Mouse (Mus musculus) liver, adult 2 months (tissue): ENCODE data around the gene Gm47985.

Source experiments
- CTCF ChIP-seq: fragments of 200-500 bp; IDR thresholded peaks from 2 replicates; pipeline ENCODE4 v1.5.1; 2011; ENCODE audit warnings: low read depth, low read length, control low read depth
- POLR2A ChIP-seq: fragments of 200-500 bp; IDR thresholded peaks from 2 replicates; pipeline ENCODE4 v1.6.1; 2011; ENCODE audit warnings: low read length, control low read depth; ENCODE audit not compliant: insufficient read depth; ENCODE audit errors: extremely low read depth

DNA sequence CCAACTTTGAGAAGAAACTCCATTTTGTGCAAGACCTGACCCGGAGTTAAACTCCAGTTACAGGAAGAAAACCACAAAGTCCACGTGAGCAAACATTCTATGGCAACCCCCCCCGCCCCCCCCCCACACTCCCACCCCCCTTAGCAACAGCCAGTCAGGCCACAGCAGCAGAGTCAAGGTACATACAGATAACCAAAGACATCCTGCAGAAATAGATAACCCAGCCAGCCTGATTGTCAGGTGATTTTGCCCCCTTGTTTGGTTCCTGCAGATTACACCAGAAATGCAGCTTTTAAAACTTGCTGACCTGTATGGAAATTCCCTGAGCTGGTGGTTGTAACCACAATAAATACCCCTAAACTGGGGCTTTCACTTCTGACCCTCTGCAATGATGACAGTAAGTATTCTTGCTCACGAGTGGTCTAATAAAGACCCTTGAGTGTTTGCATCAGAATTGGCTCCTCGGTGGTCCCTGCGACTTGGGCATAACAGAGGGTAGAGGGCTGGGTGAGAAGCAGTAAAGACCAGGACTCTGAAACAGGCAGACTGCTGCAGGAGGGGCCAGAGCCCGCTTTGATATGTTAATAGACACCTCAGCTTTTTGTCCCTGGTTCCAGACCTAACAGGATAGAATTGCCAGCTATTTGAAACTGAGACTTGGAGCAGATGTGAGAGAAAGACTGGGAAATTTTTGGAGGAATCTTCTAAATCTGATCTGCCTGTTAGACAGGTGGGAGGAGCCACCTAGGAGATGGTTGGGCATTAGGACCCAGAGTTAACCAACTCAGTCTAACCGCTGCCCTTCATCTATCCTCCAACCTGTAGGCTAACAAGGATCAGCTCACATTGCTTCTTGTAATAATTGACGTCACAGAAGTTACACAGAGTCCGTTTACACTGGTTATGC lies 5.1 kb upstream of the Gm47985 start:
- TF ChIP-seq CTCF (no peak), POLR2A (no peak)
